Mouse (Mus musculus): ENCODE results near the gene Gm10382. TPM values are rescaled to one million over a fixed set of nuclear protein-coding genes. Genes with fewer than 3 reads are reported as not detected.

Gene Gm10382
- polyA plus RNA-seq, 1 experiment from 2014 or later: 0.56 TPM

DNA sequence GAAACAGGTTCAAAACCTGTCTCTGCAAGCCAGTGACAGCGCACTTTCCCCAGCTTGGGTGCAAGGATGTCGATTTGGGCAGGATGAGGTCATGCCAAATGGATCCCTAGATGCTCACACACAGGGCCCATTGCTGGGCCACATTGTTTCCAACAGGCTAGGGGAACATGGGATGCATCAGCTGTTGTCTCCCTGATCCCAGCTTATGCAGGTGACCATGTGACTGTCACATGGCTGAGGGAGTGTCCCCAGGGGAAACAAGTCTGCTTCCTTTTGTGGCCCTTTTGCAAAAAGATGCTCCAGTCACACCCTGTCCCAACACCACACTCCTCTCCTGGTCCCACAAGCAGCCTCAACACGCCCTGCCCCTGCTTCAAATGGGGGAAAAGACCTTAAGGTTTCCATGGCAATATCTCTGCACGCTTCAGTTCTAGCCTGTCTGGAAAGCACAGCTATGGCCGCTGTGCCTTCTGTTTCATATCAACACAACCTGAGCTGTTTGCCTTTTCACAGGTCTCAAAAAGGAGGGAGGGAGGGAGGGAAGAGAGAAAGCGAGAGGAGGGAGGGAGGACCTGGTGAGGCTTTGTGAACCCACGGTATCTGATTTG is 34.1 kb upstream of the Gm10382 start:
- no peak for ATAC-seq (ENCODE audit: borderline replicate concordance, extremely low read depth, low FRiP score, low TSS enrichment)
- Histone ChIP-seq H3K4me3 (no peak overlapping the region), H3K4me1 (0 out of 2 replicates have a peak, but pooled peaks cover 5% of the 10 kb centered on the region), H3K27me3 (no peaks in the 10 kb centered on the region), H3K36me3 (no peaks in the 10 kb centered on the region), H3K27ac (no peak overlapping the region), H3K9me3 (no peaks in the 10 kb centered on the region), H3K9ac (no peak overlapping the region), H3K4me2 (no peak overlapping the region)
- 46% methylated on average over 7 of the region's 7 CpGs for WGBS

DNA sequence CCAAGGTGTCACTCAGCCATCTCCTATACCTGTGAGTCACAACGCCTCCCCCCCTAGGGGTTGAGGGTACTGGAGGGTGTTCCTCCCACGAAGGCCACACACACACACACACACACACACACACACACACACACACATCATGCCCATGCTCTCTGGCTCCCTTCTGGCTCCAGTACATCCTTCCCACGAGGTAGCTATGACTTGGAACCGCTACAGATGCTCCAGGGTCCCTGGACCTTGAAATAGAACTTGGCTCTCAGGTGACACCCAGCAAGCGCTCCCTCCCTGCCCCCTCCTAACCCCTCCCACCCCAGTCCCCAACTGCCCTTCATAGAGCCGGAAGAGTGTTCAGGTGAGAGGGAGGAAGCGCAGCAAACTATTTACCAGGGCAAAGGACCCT is 33.5 kb upstream of the Gm10382 start:
- Histone ChIP-seq H3K27ac (no peak overlapping the region), H3K27me3 (no peaks in the 10 kb centered on the region), H3K4me2 (no peak overlapping the region), H3K9me3 (no peaks in the 10 kb centered on the region), H3K9ac (no peak overlapping the region), H3K4me3 (no peak overlapping the region), H3K36me3 (no peaks in the 10 kb centered on the region), H3K4me1 (0 out of 2 replicates have a peak, but pooled peaks cover 5% of the 10 kb centered on the region)
- no peak for ATAC-seq (ENCODE audit: borderline replicate concordance, extremely low read depth, low FRiP score, low TSS enrichment)
- WGBS: 24% methylated on average over 7 of the region's 7 CpGs

DNA sequence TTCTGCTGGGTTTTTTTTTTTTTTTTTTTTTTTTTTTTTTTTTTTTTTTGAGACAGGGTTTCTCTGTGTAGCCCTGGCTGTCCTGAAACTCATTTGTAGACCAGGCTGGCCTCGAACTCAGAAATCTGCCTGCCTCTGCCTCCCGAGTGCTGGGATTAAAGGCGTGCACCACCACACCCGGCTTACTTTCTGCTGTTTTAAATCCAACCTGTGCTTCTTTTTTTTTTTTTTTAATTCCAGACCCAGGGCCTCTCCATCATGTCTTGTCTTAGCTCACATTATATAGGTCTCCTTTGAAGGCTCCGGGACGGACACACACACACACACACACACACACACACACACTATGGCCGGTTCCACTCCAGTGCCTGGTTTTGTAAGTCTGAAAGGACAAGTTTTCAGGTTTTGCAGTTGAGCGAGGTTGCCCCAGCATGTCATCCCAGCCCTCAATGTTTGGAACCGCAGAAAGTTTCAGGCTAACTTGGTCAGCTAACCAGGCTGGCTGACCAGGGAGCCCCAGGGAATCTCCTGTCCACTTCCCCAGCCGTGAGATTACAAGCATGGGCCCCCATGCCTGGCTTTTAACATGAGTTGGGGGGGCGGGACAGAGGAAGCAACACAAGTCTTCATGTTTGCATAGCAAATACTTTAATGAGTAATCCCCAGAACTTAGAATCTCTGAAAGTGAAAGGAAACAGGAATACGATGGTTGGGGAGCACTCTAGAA is 31.4 kb upstream of the Gm10382 start:
- Histone ChIP-seq H3K4me3 (no peak overlapping the region), H3K27me3 (no peaks in the 10 kb centered on the region), H3K4me1 (0 out of 2 replicates have a peak, but pooled peaks cover 5% of the 10 kb centered on the region), H3K36me3 (no peaks in the 10 kb centered on the region), H3K27ac (no peak overlapping the region), H3K4me2 (peak overlapping the region; percentile 32; the same call in 1 of the 2 replicates), H3K9me3 (no peaks in the 10 kb centered on the region), H3K9ac (no peak overlapping the region)
- ATAC-seq (ENCODE audit: borderline replicate concordance, extremely low read depth, low FRiP score, low TSS enrichment): no peak
- WGBS: 67% methylated on average over 12 of the region's 12 CpGs

DNA sequence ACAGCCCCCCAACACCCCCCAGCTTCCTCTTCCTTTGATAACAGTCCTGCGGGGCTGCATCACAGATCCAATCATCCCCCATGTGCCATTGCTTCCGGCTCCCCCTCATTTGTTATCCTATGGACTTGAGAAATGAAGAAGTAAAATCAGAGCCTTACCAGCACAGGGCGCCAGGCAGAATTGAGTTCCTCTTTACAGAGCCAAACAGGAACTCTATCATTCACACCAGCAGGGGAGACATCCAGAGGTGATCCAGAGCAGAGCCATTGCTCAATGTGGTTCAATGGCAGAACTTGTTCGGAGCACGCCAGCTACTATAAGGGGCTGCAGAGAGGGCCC is 30.9 kb upstream of the Gm10382 start:
- Histone ChIP-seq H3K9ac (no peak overlapping the region), H3K36me3 (no peaks in the 10 kb centered on the region), H3K27me3 (no peaks in the 10 kb centered on the region), H3K4me2 (peak overlapping the region; percentile 32; the same call in 1 of the 2 replicates), H3K4me3 (no peak overlapping the region), H3K4me1 (0 out of 2 replicates have a peak, but pooled peaks cover 5% of the 10 kb centered on the region), H3K9me3 (no peaks in the 10 kb centered on the region), H3K27ac (no peak overlapping the region)
- 55% methylated on average over 5 of the region's 5 CpGs for WGBS
- ATAC-seq (ENCODE audit: borderline replicate concordance, extremely low read depth, low FRiP score, low TSS enrichment): no peak

DNA sequence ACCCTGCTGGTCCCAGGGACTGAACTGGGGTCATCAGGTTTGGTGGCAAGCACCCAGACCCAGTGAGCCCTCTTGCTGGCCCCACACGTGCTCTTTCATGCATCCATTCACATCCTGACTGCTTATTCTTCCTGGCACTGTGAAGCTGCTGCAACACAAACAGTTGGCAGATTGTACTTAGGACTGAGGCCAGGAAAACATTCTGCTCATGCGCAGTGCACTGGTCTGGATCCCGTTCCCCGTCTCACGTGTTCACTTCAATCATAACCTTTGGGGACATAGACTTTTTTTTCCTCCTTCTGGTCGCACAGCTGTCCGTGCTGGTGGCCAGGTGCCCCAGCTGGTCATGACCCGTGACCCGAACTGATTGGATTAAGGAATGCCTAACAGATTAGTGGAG is 28.6 kb upstream of the Gm10382 start:
- H3K27me3 ChIP-seq: no peaks in the 10 kb centered on the region
- H3K27ac ChIP-seq: no peak overlapping the region
- no peak for ATAC-seq (ENCODE audit: borderline replicate concordance, extremely low read depth, low FRiP score, low TSS enrichment)
- H3K36me3 ChIP-seq: no peaks in the 10 kb centered on the region
- no peak overlapping the region for H3K4me3 ChIP-seq
- no peak overlapping the region for H3K9ac ChIP-seq
- H3K9me3 ChIP-seq: no peaks in the 10 kb centered on the region
- WGBS: 70% methylated on average over 9 of the region's 9 CpGs
- H3K4me1 ChIP-seq: 0 out of 2 replicates have a peak, but pooled peaks cover 10% of the 10 kb centered on the region
- no peak overlapping the region for H3K4me2 ChIP-seq

DNA sequence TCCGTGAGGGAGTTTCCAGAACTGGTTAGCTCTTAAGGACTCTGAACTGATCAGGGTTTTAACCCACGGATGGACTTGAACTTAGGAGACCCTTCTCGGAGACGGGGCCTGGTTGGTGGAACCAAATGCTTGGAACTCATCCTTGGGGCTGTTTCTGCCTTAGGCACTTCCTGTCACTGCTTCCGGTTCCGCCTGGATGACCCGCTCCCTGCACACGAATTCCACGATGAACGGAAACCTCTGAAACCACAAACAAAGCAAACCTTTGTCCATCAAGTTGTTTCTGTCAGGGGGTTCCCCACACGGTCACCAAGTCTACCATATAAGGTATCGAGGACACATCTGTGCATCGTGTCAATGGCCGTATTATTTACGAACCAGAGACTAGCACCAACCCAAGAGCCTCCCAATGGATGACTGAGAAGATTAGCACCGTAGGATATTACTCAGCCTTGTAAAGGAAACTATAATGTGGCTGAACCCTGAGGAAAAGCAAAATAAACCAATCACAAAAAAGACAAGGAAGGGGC is 28.1 kb upstream of the Gm10382 start:
- WGBS: 75% methylated on average over 16 of the region's 16 CpGs
- 0 out of 2 replicates have a peak, but pooled peaks cover 10% of the 10 kb centered on the region for H3K4me1 ChIP-seq
- H3K27me3 ChIP-seq: no peaks in the 10 kb centered on the region
- H3K9me3 ChIP-seq: no peaks in the 10 kb centered on the region
- H3K4me2 ChIP-seq: no peak overlapping the region
- no peak overlapping the region for H3K4me3 ChIP-seq
- ATAC-seq (ENCODE audit: borderline replicate concordance, extremely low read depth, low FRiP score, low TSS enrichment): no peak
- H3K27ac ChIP-seq: no peak overlapping the region
- no peak overlapping the region for H3K9ac ChIP-seq
- H3K36me3 ChIP-seq: no peaks in the 10 kb centered on the region

DNA sequence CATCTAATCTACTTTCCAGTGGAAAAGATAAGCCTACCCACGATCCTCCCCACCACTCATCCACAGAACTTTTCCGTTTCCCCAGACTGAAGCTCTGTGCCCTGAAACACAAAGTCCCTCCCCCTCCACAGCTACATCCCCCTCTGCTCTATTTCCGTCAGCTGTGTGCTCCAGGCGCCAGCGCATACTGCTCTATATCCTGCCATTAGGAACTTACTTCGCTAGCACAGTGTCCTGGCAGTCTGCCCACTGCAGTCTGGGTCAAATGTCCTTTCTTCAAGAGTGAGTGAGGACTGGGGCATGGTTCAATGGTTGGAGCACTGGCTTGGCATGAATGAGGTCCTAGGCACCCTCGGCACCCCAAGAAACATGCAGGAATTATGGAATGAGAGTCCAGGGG is 25.2 kb upstream of the Gm10382 start:
- no peaks in the 10 kb centered on the region for H3K9me3 ChIP-seq
- H3K36me3 ChIP-seq: no peaks in the 10 kb centered on the region
- 38% methylated on average over 7 of the region's 7 CpGs for WGBS
- H3K4me2 ChIP-seq: no peak overlapping the region
- no peak overlapping the region for H3K4me3 ChIP-seq
- 0 out of 2 replicates have a peak, but pooled peaks cover 4% of the 10 kb centered on the region for H3K4me1 ChIP-seq
- no peak overlapping the region for H3K27ac ChIP-seq
- no peak overlapping the region for H3K9ac ChIP-seq
- ATAC-seq (ENCODE audit: borderline replicate concordance, extremely low read depth, low FRiP score, low TSS enrichment): peak; percentile 63
- H3K27me3 ChIP-seq: no peaks in the 10 kb centered on the region

DNA sequence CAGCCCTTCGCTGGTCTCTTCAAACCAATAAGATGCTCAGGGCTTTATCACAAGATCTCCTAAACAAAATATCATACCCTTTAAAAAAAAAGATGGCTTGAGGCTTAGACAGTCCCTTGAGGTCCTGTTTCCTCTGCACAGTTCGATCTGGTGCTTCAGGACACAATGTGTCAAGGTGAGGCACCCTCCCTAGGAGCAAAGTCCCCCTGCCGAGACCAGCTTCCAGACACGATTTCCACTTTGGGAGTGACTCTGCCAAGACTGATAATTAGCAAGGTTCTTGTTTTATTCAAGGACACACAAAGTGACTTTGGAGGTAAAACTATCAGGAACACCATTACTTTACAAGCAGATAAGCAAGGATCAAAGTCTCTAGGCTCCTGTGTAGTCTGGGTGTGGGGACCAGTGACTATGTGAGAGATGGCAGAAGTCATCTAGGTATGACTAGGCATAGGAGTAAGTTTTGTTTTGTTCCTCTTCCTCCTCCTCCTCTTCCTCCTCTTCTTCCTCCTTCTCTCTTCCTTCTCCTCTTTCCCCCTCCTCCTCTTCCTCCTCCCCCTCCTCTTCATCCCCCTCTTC is 24.2 kb upstream of the Gm10382 start:
- Histone ChIP-seq H3K4me1 (0 out of 2 replicates have a peak, but pooled peaks cover 4% of the 10 kb centered on the region), H3K4me2 (no peak overlapping the region), H3K4me3 (no peak overlapping the region), H3K27me3 (no peaks in the 10 kb centered on the region), H3K9ac (no peak overlapping the region), H3K27ac (no peak overlapping the region), H3K36me3 (no peaks in the 10 kb centered on the region), H3K9me3 (no peaks in the 10 kb centered on the region)
- WGBS: 64% methylated on average over 4 of the region's 4 CpGs
- ATAC-seq (ENCODE audit: borderline replicate concordance, extremely low read depth, low FRiP score, low TSS enrichment): no peak

DNA sequence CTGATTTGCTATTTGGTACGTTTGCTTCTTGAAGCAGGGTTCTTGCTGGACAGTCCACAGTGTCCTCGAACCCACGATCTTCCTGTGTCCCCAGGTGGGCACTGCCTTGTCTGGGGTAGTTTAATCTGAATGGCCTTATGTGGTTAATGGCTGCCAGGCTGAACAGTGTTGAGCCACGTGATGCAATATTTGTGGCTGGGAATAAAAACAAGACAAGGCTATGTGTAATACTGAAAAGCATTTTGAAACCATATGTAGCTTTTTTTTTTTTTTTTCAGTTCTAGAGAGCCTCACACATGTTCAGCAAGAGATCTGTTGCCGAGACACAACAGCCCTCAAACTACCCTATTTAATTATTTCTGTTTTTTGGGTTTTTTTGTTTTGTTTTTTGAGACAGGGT is 21.0 kb upstream of the Gm10382 start:
- H3K4me2 ChIP-seq: no peak overlapping the region
- no peaks in the 10 kb centered on the region for H3K36me3 ChIP-seq
- ATAC-seq (ENCODE audit: borderline replicate concordance, extremely low read depth, low FRiP score, low TSS enrichment): no peak
- no peak overlapping the region for H3K4me3 ChIP-seq
- H3K27me3 ChIP-seq: no peaks in the 10 kb centered on the region
- 64% methylated on average over 5 of the region's 5 CpGs for WGBS
- H3K9me3 ChIP-seq: no peaks in the 10 kb centered on the region
- 0 out of 2 replicates have a peak, but pooled peaks cover 4% of the 10 kb centered on the region for H3K4me1 ChIP-seq
- H3K27ac ChIP-seq: no peak overlapping the region
- no peak overlapping the region for H3K9ac ChIP-seq

DNA sequence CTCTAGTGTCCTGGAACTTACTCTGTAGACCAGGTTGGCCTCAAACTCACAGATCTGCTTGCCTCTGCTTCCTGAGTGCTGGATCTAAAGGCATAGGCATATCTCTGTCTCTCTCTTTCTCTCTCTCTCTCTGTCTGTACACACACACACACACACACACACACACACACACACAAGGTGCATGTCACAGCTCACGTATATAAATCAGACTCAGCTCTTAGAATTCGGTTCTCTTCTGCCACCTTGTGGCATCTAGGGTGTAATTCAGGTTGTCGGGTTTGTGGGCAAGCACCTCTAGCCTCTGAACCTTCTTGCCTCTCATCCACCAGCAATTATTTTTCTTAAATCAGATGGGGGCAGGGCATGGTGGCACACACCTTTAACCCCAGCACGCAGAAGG is 20.6 kb upstream of the Gm10382 start:
- no peak; the same call in 1 of the 2 replicates for ATAC-seq (ENCODE audit: borderline replicate concordance, extremely low read depth, low FRiP score, low TSS enrichment)
- Histone ChIP-seq H3K27ac (no peak overlapping the region), H3K4me1 (0 out of 2 replicates have a peak, but pooled peaks cover 4% of the 10 kb centered on the region), H3K4me2 (no peak overlapping the region), H3K4me3 (no peak overlapping the region), H3K27me3 (no peaks in the 10 kb centered on the region), H3K9me3 (no peaks in the 10 kb centered on the region), H3K36me3 (no peaks in the 10 kb centered on the region), H3K9ac (no peak overlapping the region)
- 2% methylated on average over 4 of the region's 4 CpGs for WGBS

DNA sequence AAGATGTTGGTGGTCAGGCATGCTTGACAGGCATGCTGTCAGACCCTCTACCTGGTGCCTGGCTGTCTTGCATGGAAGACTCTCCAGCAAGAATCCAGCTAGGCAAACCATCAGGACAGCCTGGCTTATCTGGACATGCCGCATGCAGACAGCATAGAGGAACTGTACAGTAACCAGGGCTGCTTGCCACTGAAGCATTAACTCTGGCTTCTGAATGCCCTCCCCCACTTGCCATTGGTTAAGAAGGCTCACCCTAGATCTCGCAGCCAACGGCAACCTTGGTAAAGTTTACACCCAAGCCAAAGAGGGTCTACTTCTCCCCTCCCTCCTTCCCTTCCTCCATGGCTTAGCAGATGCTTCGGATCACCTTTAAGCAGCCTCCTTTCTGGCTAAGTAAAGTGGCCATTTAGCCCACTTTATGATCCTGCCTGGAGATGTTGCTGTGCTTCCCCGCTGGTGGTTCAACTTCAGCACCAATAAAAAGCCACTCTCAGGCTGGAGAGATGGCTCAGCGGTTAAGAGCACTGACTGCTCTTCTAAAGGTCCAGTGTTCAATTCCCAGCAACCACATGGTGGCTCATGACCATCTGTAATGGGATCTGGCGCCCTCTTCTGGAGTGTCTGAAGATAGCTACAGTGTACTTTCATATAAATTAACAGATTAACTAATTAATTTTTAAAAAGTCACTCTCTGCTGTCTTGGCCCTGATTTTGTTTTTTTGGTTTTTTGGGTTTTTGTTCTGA is 18.0 kb upstream of the Gm10382 start:
- no peak for ATAC-seq (ENCODE audit: borderline replicate concordance, extremely low read depth, low FRiP score, low TSS enrichment)
- Histone ChIP-seq H3K27me3 (no peaks in the 10 kb centered on the region), H3K9ac (no peak overlapping the region), H3K36me3 (no peaks in the 10 kb centered on the region), H3K9me3 (no peaks in the 10 kb centered on the region), H3K4me3 (no peak overlapping the region), H3K4me2 (no peak overlapping the region), H3K27ac (no peak overlapping the region), H3K4me1 (no peaks in the 10 kb centered on the region)
- 70% methylated on average over 7 of the region's 7 CpGs for WGBS
